Mouse (Mus musculus) brain, embryonic 14.5 days (tissue): ENCODE measurements around the gene Baiap2.

Experiments
- CTCF ChIP-seq: fragments of 200-500 bp; IDR thresholded peaks from 2 replicates; pipeline ENCODE4 v1.5.1; 2012; ENCODE audit warnings: inconsistent platforms, mild to moderate bottlenecking, moderate library complexity, borderline replicate concordance; ENCODE audit not compliant: insufficient read depth, insufficient read length; ENCODE audit errors: extremely low read depth
- POLR2A ChIP-seq: fragments of 200-500 bp; IDR thresholded peaks from 2 replicates; pipeline ENCODE4 v1.6.1; 2012; ENCODE audit warnings: mild to moderate bottlenecking, inconsistent platforms, borderline replicate concordance; ENCODE audit not compliant: poor library complexity, insufficient read depth, insufficient read length, severe bottlenecking; ENCODE audit errors: extremely low read depth

DNA sequence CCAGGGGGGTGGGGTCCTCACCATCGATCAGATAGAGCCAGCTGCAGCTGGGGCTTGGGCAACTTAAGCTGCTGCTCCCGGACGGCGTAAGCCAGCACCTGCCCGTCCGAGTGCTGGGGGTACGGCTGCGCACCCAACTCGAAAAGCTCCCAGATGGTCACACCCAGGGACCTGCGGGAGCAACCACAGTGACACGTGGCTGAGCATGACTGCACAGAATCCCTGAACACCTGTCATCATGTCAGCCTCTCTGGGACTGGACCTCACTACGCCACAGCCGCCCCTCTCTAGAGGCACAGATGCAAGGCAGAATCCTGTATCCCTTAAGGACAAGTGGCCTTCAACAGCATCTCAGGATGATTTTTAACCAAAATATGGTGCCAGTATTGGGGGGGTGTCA, 70.1 kb downstream of the Baiap2 start:
- TF ChIP-seq CTCF = no peak
- no peak for TF ChIP-seq POLR2A
